Mouse (Mus musculus): ENCODE measurements around the gene Mcpt8. TPM values are rescaled to one million over a fixed set of nuclear protein-coding genes. Genes with fewer than 3 reads are reported as not detected.

Mcpt8 gene
- total RNA-seq, 4 experiments from 2014 or later = not detected

Small RNAs within 50 kb of the gene (microRNA-seq; reads per million reads assigned to microRNA genes)
- not detected for gene Mir6949

Other genes with a start within 250 kb of the Mcpt8 start
- gene Nynrin, start 231.3 kb downstream of the Mcpt8 start, total RNA-seq (2022) = 10 to 100 TPM in 1 of 4 experiments, 1 to 10 TPM in 3; 4.4 to 11.5 (median 6.2) TPM
- gene Cbln3, start 200.9 kb downstream of the Mcpt8 start, total RNA-seq (2022) = under 1 TPM in 1 of 4 experiments, not detected in 3; 0.06 TPM
- 10 to 100 TPM in 2 of 4 experiments, 1 to 10 TPM in 2; 8.1 to 11.7 (median 10.3) TPM for gene Khnyn, start 200.3 kb downstream of the Mcpt8 start, total RNA-seq (2022)
- 100 to 1,000 TPM; 120 to 148 (median 130) TPM for gene Sdr39u1, start 185.0 kb downstream of the Mcpt8 start, total RNA-seq (2022)
- 1 to 10 TPM in 2 of 4 experiments, under 1 TPM in 2; 0.57 to 1.2 (median 0.99) TPM for gene Cma1, start 140.6 kb downstream of the Mcpt8 start, total RNA-seq (2022)
- not detected for gene Cma2, start 134.3 kb downstream of the Mcpt8 start, total RNA-seq (2022)
- not detected for gene Mcpt1, start 67.3 kb downstream of the Mcpt8 start, total RNA-seq (2022)
- not detected for gene Mcpt9, start 54.8 kb downstream of the Mcpt8 start, total RNA-seq (2022)
- gene Mcpt2, start 43.2 kb downstream of the Mcpt8 start, total RNA-seq (2022) = not detected
- gene Mcpt4, start 23.0 kb downstream of the Mcpt8 start, total RNA-seq (2022) = 1 to 10 TPM in 2 of 4 experiments, under 1 TPM in 2; 0.65 to 1.8 (median 1.1) TPM
- not detected for gene Ctsg, start 17.3 kb upstream of the Mcpt8 start, total RNA-seq (2022)
- gene Gzme, start 35.4 kb upstream of the Mcpt8 start, total RNA-seq (2022) = not detected
- gene Gzmd, start 47.3 kb upstream of the Mcpt8 start, total RNA-seq (2022) = not detected
- not detected for gene Gzmg, start 74.3 kb upstream of the Mcpt8 start, total RNA-seq (2022)
- gene Gzmn, start 89.3 kb upstream of the Mcpt8 start, total RNA-seq (2022) = not detected
- gene Gzmf, start 126.1 kb upstream of the Mcpt8 start, total RNA-seq (2022) = not detected
- gene Gzmc, start 149.4 kb upstream of the Mcpt8 start, total RNA-seq (2022) = not detected
- gene Gzmb, start 177.0 kb upstream of the Mcpt8 start, total RNA-seq (2022) = not detected

Data from heart, adult 8-10 months (tissue).